Mouse (Mus musculus): ENCODE measurements around the gene Kcnh7. TPM values are rescaled to one million over a fixed set of nuclear protein-coding genes. Genes with fewer than 3 reads are reported as not detected.

Kcnh7 gene
- total and polyA plus RNA-seq, 2 experiments from 2014 or later = 8.6 to 11.4 TPM

GRCm38 (mm10) chr2:62644891-62645290 is 539.2 kb downstream of the Kcnh7 start:
- Histone ChIP-seq H3K4me2 (ENCODE audit: low read depth, low read length) (no peak overlapping the region), H3K9me3 (ENCODE audit: low read length) (no peaks in the 10 kb centered on the region), H3K27me3 (ENCODE audit: insufficient read depth, low read length) (no peaks in the 10 kb centered on the region), H3K9ac (replicated peaks; ENCODE audit: low read length) (no peak overlapping the region), H3K4me1 (ENCODE audit: insufficient read depth, low read length) (peaks cover 7% of the 10 kb centered on the region; the same call in 1 of the 2 replicates), H3K36me3 (ENCODE audit: insufficient read depth, low read length) (no peaks in the 10 kb centered on the region), H3K27ac (no peak overlapping the region), H3K4me3 (ENCODE audit: low read length) (no peak overlapping the region)
- DNase-seq (ENCODE audit: low spot score) (no peak), ATAC-seq (no peak)
- 97% methylated on average over 5 of the region's 5 CpGs for WGBS
- TF ChIP-seq CTCF (IDR thresholded peaks at IDR 0.05; ENCODE audit: low read depth) = no peak
